Mouse (Mus musculus) testis, postnatal 10 days (tissue): Measurements from ENCODE around the gene Aatf.
A peak's percentile ranks its signal among the peaks of the same experiment; 100 is the strongest.

Experiments
- DNase-seq: peaks from one replicate; pipeline ENCODE4 v3.0.0; 2021; ENCODE audit warnings: low spot score

Gene Aatf

GRCm38 (mm10) chr11:84521751-84522299 is 8.5 kb upstream of the Aatf start:
- no peak for DNase-seq

- DNase-seq: no peak
Observed at GRCm38 (mm10) chr11:84521071-84521390, 7.7 kb upstream of the Aatf start.

GRCm38 (mm10) chr11:84520269-84521070 is 7.1 kb upstream of the Aatf start:
- peak; percentile 33 for DNase-seq

GRCm38 (mm10) chr11:84519576-84520268 is 6.4 kb upstream of the Aatf start:
- peak; percentile 41 for DNase-seq

- DNase-seq: no peak
Observed at GRCm38 (mm10) chr11:84519036-84519435, 5.7 kb upstream of the Aatf start.

- DNase-seq: no peak
Observed at GRCm38 (mm10) chr11:84518261-84518660, 4.9 kb upstream of the Aatf start.

GRCm38 (mm10) chr11:84517431-84517830 is 4.1 kb upstream of the Aatf start:
- DNase-seq: no peak

GRCm38 (mm10) chr11:84516501-84517240 is 3.3 kb upstream of the Aatf start:
- no peak for DNase-seq

GRCm38 (mm10) chr11:84512031-84512430 is 1.3 kb downstream of the Aatf start:
- DNase-seq: no peak

- no peak for DNase-seq
Observed at GRCm38 (mm10) chr11:84504296-84504695, 9.0 kb downstream of the Aatf start.

GRCm38 (mm10) chr11:84497944-84498343 is 15.4 kb downstream of the Aatf start:
- no peak for DNase-seq

- no peak for DNase-seq
Observed at GRCm38 (mm10) chr11:84496901-84497300, 16.4 kb downstream of the Aatf start.

- no peak for DNase-seq
Observed at GRCm38 (mm10) chr11:84495774-84496173, 17.5 kb downstream of the Aatf start.

GRCm38 (mm10) chr11:84481661-84482060 is 31.7 kb downstream of the Aatf start:
- DNase-seq: no peak

- no peak for DNase-seq
Observed at GRCm38 (mm10) chr11:84480451-84480850, 32.9 kb downstream of the Aatf start.

- DNase-seq: no peak
Observed at GRCm38 (mm10) chr11:84476641-84477040, 36.7 kb downstream of the Aatf start.

- no peak for DNase-seq
Observed at GRCm38 (mm10) chr11:84475991-84476390, 37.3 kb downstream of the Aatf start.

GRCm38 (mm10) chr11:84473093-84473667 is 40.1 kb downstream of the Aatf start:
- DNase-seq: no peak

- no peak for DNase-seq
Observed at GRCm38 (mm10) chr11:84464571-84464970, 48.8 kb downstream of the Aatf start.

GRCm38 (mm10) chr11:84453901-84454300 is 59.4 kb downstream of the Aatf start:
- DNase-seq: no peak

- no peak for DNase-seq
Observed at GRCm38 (mm10) chr11:84442554-84443331, 70.6 kb downstream of the Aatf start.
